Mouse (Mus musculus) midbrain, embryonic 16.5 days (tissue): Measurements from ENCODE around the gene Rasl12. TPM values are rescaled to one million over a fixed set of nuclear protein-coding genes. Genes with fewer than 3 reads are reported as not detected.

Experiments
- ATAC-seq: fragments of 200-750 bp; cut with Nextera tagmentation; 2 replicates; pipeline ENCODE4 v1.8.0; 2017; ENCODE audit warnings: moderate TSS enrichment
- H3K27ac ChIP-seq: fragments of 300-500 bp; sonication (generic); 2 replicates; pipeline ENCODE4 v1.5.1; 2014; ENCODE audit warnings: mild to moderate bottlenecking, low read length, mixed read lengths
- H3K27me3 ChIP-seq: fragments of 300-500 bp; sonication (generic); 2 replicates; pipeline ENCODE4 v1.6.1; 2014; ENCODE audit warnings: low read depth, low read length, mixed read lengths; ENCODE audit not compliant: control insufficient read depth, insufficient read depth
- H3K36me3 ChIP-seq: fragments of 300-500 bp; sonication (generic); 2 replicates; pipeline ENCODE4 v1.6.1; 2014; ENCODE audit warnings: mild to moderate bottlenecking, low read length, moderate library complexity, mixed read lengths; ENCODE audit not compliant: control insufficient read depth, insufficient read depth
- H3K4me1 ChIP-seq: fragments of 300-500 bp; sonication (generic); 2 replicates; pipeline ENCODE4 v1.6.1; 2014; ENCODE audit warnings: mild to moderate bottlenecking, low read length, mixed read lengths; ENCODE audit not compliant: control insufficient read depth, insufficient read depth
- H3K4me2 ChIP-seq: fragments of 300-500 bp; sonication (generic); 2 replicates; pipeline ENCODE4 v1.6.1; 2014; ENCODE audit warnings: mild to moderate bottlenecking, low read length, mixed read lengths
- H3K4me3 ChIP-seq: fragments of 300-500 bp; sonication (generic); 2 replicates; pipeline ENCODE4 v1.5.1; 2014; ENCODE audit warnings: low read depth, mild to moderate bottlenecking, low read length, moderate library complexity, mixed read lengths
- H3K9ac ChIP-seq: fragments of 300-500 bp; sonication (generic); 2 replicates; pipeline ENCODE4 v1.6.1; 2014; ENCODE audit warnings: low read depth, low read length, mixed read lengths
- H3K9me3 ChIP-seq: fragments of 300-500 bp; sonication (generic); replicated peaks from 2 replicates; pipeline ENCODE4 v1.6.1; 2014; ENCODE audit warnings: mild to moderate bottlenecking, low read length, mixed read lengths; ENCODE audit not compliant: control insufficient read depth, poor library complexity, severe bottlenecking
- WGBS: fragments of 180-500 bp; shearing (Covaris S2); extraction: QIAGEN DNeasy Blood & Tissue Kit; methylation state at CpG from one replicate; pipeline ENCODE4 v1.1.7; 2014; 5-methylcytosine and 5-hydroxymethylcytosine counted together
- polyA plus RNA-seq: library from polyadenylated mRNA; unstranded; fragments of >200 nt; fragmentation: Nextera tagmentation; extraction: Ambion mirVana; gene quantifications from 2 replicates; pipeline ENCODE4 v1.2.1, GENCODE M21; 2015

Rasl12 gene
- polyA plus RNA-seq, 1 experiment from 2014 or later, result 7.1 TPM

GRCm38 (mm10) chr9:65372449-65372848, 25.9 kb upstream of the Rasl12 start:
- Histone ChIP-seq H3K9me3 (no peaks in the 10 kb centered on the region), H3K4me3 (no peak overlapping the region), H3K36me3 (peaks cover 6% of the 10 kb centered on the region; the same call in 1 of the 2 replicates), H3K27me3 (no peaks in the 10 kb centered on the region), H3K4me1 (no peaks in the 10 kb centered on the region), H3K27ac (no peak overlapping the region), H3K4me2 (no peak overlapping the region), H3K9ac (no peak overlapping the region)
- 77% methylated on average over 4 of the region's 4 CpGs for WGBS
- ATAC-seq, result no peak

- no peak overlapping the region for H3K4me3 ChIP-seq
- H3K9ac ChIP-seq, result no peak overlapping the region
- H3K27ac ChIP-seq, result no peak overlapping the region
- H3K4me1 ChIP-seq, result no peaks in the 10 kb centered on the region
- H3K9me3 ChIP-seq, result no peaks in the 10 kb centered on the region
- 86% methylated on average over 5 of the region's 5 CpGs for WGBS
- H3K27me3 ChIP-seq, result no peaks in the 10 kb centered on the region
- no peak overlapping the region for H3K4me2 ChIP-seq
- H3K36me3 ChIP-seq, result peaks cover 6% of the 10 kb centered on the region; the same call in 1 of the 2 replicates
- ATAC-seq, result no peak
Observed at GRCm38 (mm10) chr9:65374468-65375162, 23.7 kb upstream of the Rasl12 start.

- H3K4me1 ChIP-seq, result no peaks in the 10 kb centered on the region
- no peak overlapping the region for H3K27ac ChIP-seq
- no peak overlapping the region for H3K4me3 ChIP-seq
- H3K27me3 ChIP-seq, result no peaks in the 10 kb centered on the region
- peaks cover 6% of the 10 kb centered on the region; the same call in 1 of the 2 replicates for H3K36me3 ChIP-seq
- ATAC-seq, result no peak
- H3K9ac ChIP-seq, result no peak overlapping the region
- H3K4me2 ChIP-seq, result no peak overlapping the region
- 83% methylated on average over 9 of the region's 9 CpGs for WGBS
- no peaks in the 10 kb centered on the region for H3K9me3 ChIP-seq
Observed at GRCm38 (mm10) chr9:65375163-65375934, 23.0 kb upstream of the Rasl12 start.

GRCm38 (mm10) chr9:65381017-65381590, 17.2 kb upstream of the Rasl12 start:
- H3K27ac ChIP-seq, result no peak overlapping the region
- no peak overlapping the region for H3K4me2 ChIP-seq
- no peak overlapping the region for H3K9ac ChIP-seq
- H3K9me3 ChIP-seq, result no peaks in the 10 kb centered on the region
- no peaks in the 10 kb centered on the region for H3K4me1 ChIP-seq
- 72% methylated on average over 4 of the region's 4 CpGs for WGBS
- ATAC-seq, result no peak
- no peak overlapping the region for H3K4me3 ChIP-seq
- no peaks in the 10 kb centered on the region for H3K27me3 ChIP-seq
- no peaks in the 10 kb centered on the region for H3K36me3 ChIP-seq

GRCm38 (mm10) chr9:65382031-65382750, 16.1 kb upstream of the Rasl12 start:
- Histone ChIP-seq H3K9ac (no peak overlapping the region), H3K4me3 (no peak overlapping the region), H3K4me1 (no peaks in the 10 kb centered on the region), H3K27me3 (no peaks in the 10 kb centered on the region), H3K4me2 (no peak overlapping the region), H3K9me3 (no peaks in the 10 kb centered on the region), H3K36me3 (no peaks in the 10 kb centered on the region), H3K27ac (no peak overlapping the region)
- no peak for ATAC-seq
- WGBS, result 86% methylated on average over 6 of the region's 6 CpGs

GRCm38 (mm10) chr9:65382751-65383097, 15.6 kb upstream of the Rasl12 start:
- no peak for ATAC-seq
- H3K9me3 ChIP-seq, result no peaks in the 10 kb centered on the region
- no peaks in the 10 kb centered on the region for H3K4me1 ChIP-seq
- H3K4me2 ChIP-seq, result no peak overlapping the region
- H3K9ac ChIP-seq, result no peak overlapping the region
- no peaks in the 10 kb centered on the region for H3K36me3 ChIP-seq
- no peak overlapping the region for H3K27ac ChIP-seq
- 71% methylated on average over 3 of the region's 3 CpGs for WGBS
- no peaks in the 10 kb centered on the region for H3K27me3 ChIP-seq
- no peak overlapping the region for H3K4me3 ChIP-seq

DNA sequence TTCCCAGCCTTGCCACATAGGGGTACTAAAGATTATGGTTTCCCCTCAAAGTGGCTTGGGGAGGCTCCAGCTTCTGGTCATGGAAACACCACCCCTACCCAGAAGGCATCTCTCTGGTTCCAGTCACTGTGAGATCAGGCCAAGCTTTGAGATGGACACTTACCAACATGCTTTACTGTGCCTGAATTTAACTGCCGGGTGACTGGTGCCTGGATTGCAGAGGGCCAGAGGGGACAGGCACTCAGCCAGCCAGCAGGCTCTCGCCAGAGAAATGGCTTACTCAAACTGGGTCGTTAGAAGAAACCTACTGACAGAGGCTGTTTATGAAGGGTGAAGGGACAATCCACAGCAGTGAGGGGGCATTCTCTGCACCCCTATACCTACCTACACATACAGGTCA, 14.0 kb upstream of the Rasl12 start:
- no peak for ATAC-seq
- Histone ChIP-seq H3K4me2 (no peak overlapping the region), H3K27ac (no peak overlapping the region), H3K36me3 (no peaks in the 10 kb centered on the region), H3K4me3 (no peak overlapping the region), H3K9me3 (no peaks in the 10 kb centered on the region), H3K9ac (no peak overlapping the region), H3K27me3 (no peaks in the 10 kb centered on the region), H3K4me1 (no peaks in the 10 kb centered on the region)
- 64% methylated on average over 3 of the region's 3 CpGs for WGBS

DNA sequence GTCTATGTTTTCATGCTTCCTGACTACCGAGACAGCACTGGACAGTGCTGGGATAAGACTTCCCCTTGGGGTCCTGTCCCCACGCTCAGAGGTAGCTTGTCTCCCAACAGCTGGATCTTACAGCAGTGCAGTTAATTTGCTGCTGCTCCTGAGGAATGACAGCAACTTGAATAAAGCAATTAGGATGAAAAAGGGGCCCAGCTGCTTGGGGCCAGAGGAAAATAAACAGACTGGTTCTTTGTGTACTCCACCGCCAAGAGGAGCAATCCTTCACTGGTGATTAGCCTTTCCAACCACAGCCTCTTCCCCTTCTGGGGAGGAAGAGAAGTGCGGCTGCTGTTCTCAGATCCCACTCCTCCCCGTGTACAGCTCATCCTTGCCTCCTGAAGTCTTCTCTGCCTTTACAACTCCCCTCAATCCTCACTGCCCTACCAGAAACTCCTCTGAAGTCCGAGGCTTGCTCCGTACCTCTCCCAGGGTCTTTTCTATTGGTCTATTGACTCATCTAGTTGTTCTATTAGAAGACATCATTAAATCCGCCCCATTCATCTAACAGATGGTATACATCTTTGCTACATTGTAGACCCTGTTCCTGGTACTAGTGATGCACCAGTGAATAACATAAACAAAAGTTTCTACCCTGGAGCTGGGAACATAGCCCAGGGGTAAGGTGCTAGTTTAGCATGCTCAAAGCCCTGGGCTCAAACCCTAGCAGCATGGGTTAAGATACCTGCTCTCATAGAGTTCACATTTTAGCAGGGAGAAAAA, 11.7 kb upstream of the Rasl12 start:
- Histone ChIP-seq H3K4me2 (no peak overlapping the region), H3K4me3 (no peak overlapping the region), H3K27ac (no peak overlapping the region), H3K9ac (no peak overlapping the region), H3K4me1 (no peaks in the 10 kb centered on the region), H3K9me3 (no peaks in the 10 kb centered on the region), H3K36me3 (no peaks in the 10 kb centered on the region), H3K27me3 (peaks cover 18% of the 10 kb centered on the region)
- 37% methylated on average over 8 of the region's 8 CpGs for WGBS
- ATAC-seq, result no peak
